Mouse (Mus musculus) testis, adult 2 months (tissue): ENCODE measurements around the gene 1700092M07Rik. TPM values are rescaled to one million over a fixed set of nuclear protein-coding genes. Genes with fewer than 3 reads are reported as not detected.

Source experiments
- H3K27ac ChIP-seq: fragments of 200-500 bp; 2 replicates; pipeline ENCODE4 v1.5.1; 2012; ENCODE audit warnings: low read depth, low read length; ENCODE audit not compliant: control insufficient read depth, insufficient read depth
- H3K27me3 ChIP-seq: fragments of 200-500 bp; 2 replicates; pipeline ENCODE4 v1.6.1; 2012; ENCODE audit warnings: mild to moderate bottlenecking, low read length, moderate library complexity; ENCODE audit not compliant: control insufficient read depth, insufficient read depth
- H3K36me3 ChIP-seq: fragments of 200-500 bp; 2 replicates; pipeline ENCODE4 v1.6.1; 2012; ENCODE audit warnings: mild to moderate bottlenecking, low read length; ENCODE audit not compliant: control insufficient read depth, insufficient read depth
- H3K4me1 ChIP-seq: fragments of 200-500 bp; 2 replicates; pipeline ENCODE4 v1.6.1; 2012; ENCODE audit warnings: low read length; ENCODE audit not compliant: control insufficient read depth, insufficient read depth
- H3K4me3 ChIP-seq: fragments of 200-500 bp; 2 replicates; pipeline ENCODE4 v1.5.1; 2012; ENCODE audit warnings: low read depth, mild to moderate bottlenecking, low read length, moderate library complexity, mixed read lengths; ENCODE audit not compliant: control insufficient read depth
- CTCF ChIP-seq: fragments of 200-500 bp; IDR thresholded peaks from 2 replicates; pipeline ENCODE4 v1.5.1; 2012; ENCODE audit warnings: low read depth, mild to moderate bottlenecking, inconsistent platforms, low read length, moderate library complexity; ENCODE audit not compliant: control insufficient read depth, insufficient read depth, insufficient replicate concordance
- POLR2A ChIP-seq: fragments of 200-500 bp; IDR thresholded peaks from 2 replicates; pipeline ENCODE4 v1.6.1; 2012; ENCODE audit warnings: low read depth, mild to moderate bottlenecking, inconsistent platforms, low read length, moderate library complexity; ENCODE audit not compliant: control insufficient read depth
- polyA plus RNA-seq: library from polyadenylated mRNA; depleted of rRNA; stranded (reverse); fragments of >200 nt; gene quantifications from 2 replicates; pipeline ENCODE4 v1.2.3, GENCODE M21; 2012

Gene 1700092M07Rik
- polyA plus RNA-seq, 1 experiment = 670 TPM

DNA sequence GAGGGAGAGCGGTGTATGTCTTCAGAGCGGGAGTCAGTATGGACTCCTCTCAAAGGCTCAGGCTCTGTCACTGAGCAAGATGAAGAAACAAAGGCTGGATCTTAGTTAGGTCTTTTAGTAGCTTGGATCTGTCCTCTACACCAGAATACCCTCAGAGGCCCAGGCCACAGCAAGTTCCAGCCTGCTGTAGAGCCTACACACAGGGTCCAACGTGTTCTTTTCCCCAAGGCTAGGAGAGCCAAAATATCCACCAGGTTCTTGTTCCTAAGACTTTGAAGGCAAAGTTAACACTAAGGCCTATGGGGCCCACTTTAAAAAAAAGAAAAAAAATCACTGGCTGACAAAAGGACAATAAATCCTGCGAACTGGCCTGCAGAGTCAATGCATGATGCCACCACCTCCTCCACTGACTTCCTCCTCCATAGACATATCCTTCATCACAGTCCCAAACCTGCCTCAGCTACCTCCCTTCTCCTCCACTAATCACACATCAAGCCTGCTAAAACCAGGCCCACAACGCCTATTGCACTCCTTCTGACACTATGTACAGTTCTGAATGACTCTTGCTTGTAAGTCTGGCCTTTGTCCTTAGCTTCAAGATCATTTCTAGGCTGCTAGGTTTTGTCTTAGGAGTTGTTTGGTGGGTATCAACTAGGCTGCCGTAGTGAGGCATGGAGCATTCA, 35.4 kb upstream of the 1700092M07Rik start:
- TF ChIP-seq POLR2A = no peak
- H3K27ac ChIP-seq = no peak overlapping the region; the same call in 1 of the 2 replicates

DNA sequence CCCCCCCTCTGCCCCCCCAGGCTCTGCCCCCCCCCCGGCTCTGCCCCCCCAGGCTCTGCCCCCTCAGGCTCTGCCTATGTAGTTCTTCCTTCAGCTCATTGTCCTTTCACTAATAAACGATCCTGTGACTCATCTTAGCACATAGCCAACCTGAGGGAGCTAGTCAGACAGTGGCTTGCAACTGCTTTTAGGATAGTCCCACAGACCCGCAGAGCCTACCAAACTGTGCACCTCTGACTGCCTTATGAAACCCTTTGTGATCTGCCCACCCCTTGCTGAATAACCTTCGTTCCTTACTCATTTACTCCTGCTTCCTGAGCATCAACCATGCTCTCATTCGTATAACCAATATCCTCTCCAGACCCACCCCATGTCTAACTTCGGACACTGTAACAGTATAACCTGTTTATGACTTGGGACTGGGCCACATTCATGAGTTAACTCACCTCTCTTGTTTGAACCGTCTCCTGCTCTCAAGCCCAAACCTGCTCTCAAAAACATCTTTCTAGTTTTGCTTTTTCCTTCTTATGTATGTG, 34.3 kb upstream of the 1700092M07Rik start:
- H3K4me3 ChIP-seq = no peak overlapping the region
- H3K27ac ChIP-seq = no peak overlapping the region
- TF ChIP-seq POLR2A (no peak), CTCF (no peak)
- peaks cover 3% of the 10 kb centered on the region for H3K36me3 ChIP-seq
- no peaks in the 10 kb centered on the region for H3K27me3 ChIP-seq
- H3K4me1 ChIP-seq = no peaks in the 10 kb centered on the region

More for the DNA sequence above, 35.4 kb upstream of the 1700092M07Rik start:
- Histone ChIP-seq H3K27me3 (no peaks in the 10 kb centered on the region), H3K4me3 (no peak overlapping the region), H3K4me1 (no peaks in the 10 kb centered on the region), H3K36me3 (peaks cover 2% of the 10 kb centered on the region)

DNA sequence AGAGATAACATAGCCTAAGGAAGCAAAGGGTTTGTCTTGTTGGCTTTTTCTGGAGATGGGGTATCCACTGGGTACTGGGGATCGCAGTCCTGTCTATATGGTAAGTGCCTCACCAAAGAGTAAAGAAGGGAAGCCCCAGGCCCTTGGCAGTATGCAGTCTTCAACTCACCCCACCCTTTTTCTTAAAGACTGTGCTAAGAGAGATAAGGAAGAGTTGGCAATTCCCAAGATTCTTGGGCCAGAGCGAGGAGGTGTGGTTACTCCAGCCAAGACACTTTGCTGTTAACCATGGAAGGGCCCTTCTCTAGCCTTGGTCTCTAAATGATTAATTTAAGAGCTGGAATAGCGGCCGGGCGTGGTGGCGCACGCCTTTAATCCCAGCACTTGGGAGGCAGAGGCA, 33.6 kb upstream of the 1700092M07Rik start:
- Histone ChIP-seq H3K4me3 (no peak overlapping the region), H3K27ac (no peak overlapping the region), H3K4me1 (no peaks in the 10 kb centered on the region), H3K27me3 (no peaks in the 10 kb centered on the region), H3K36me3 (peaks cover 3% of the 10 kb centered on the region)
- TF ChIP-seq CTCF = no peak
- no peak for TF ChIP-seq POLR2A

DNA sequence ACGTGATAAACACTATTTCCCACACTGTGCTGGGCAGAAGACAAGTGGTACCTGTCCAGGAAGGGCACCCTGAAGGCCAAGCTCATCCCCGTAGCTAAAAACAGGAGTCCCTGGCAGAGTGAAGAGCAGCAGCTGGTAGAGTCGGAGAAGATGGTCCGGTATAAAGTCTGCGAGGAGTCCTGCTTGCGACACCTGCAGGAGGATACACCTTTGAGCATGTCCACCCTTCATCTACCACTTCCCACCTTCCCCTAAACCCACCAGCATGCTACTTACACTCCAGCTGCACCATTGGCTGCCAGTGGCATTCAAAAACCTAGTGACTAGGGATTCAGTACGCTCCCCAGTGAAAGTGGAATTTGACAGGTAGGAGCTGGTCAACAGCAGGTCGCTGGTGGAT, 31.6 kb upstream of the 1700092M07Rik start:
- peaks cover 3% of the 10 kb centered on the region for H3K36me3 ChIP-seq
- H3K4me3 ChIP-seq = no peak overlapping the region
- no peak overlapping the region for H3K27ac ChIP-seq
- H3K4me1 ChIP-seq = peaks cover 9% of the 10 kb centered on the region
- no peaks in the 10 kb centered on the region for H3K27me3 ChIP-seq
- TF ChIP-seq POLR2A (no peak), CTCF (no peak)

DNA sequence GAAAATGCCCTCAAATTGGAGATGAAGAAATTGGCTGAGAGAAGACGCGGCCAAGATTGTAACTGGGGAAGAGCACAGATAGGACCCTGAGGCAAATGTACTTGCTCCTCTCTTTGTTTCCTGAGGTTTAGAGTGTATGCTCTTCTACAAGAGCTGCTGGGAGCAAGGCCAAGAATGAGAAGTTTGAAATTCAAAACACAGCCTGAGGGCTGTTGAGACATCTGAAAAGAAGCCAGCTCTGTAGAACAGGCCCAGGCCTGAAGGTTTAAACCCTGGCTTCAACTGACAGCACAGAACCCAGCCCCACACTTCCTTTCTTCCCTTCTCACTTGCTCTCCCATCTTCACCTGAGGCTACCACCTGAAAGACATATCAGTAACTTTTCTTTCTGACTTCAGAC, 30.5 kb upstream of the 1700092M07Rik start:
- Histone ChIP-seq H3K27me3 (no peaks in the 10 kb centered on the region), H3K36me3 (peaks cover 3% of the 10 kb centered on the region), H3K4me3 (no peak overlapping the region), H3K27ac (no peak overlapping the region), H3K4me1 (peaks cover 11% of the 10 kb centered on the region)
- no peak for TF ChIP-seq POLR2A
- TF ChIP-seq CTCF = no peak

DNA sequence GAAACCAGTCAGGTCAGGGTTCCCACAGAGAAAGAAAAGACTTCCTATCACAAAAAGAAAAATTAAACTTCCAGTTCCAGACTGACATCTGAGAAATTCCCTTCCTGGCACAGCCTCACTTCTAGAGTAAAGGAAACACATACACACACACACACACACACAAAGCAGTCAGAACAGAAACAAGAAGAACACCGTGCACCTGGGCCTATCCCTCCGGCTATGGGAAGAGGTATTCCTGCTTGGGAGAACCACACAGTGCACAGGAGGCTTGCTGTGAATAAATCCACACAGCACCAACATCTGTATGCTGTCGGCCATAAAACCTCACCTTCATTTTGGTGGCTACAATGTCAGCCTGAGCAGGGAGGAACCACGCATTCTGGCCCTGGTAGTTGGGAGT, 29.0 kb upstream of the 1700092M07Rik start:
- TF ChIP-seq CTCF (no peak), POLR2A (no peak)
- Histone ChIP-seq H3K36me3 (peaks cover 3% of the 10 kb centered on the region), H3K4me3 (no peak overlapping the region), H3K4me1 (peaks cover 11% of the 10 kb centered on the region), H3K27me3 (no peaks in the 10 kb centered on the region), H3K27ac (no peak overlapping the region)

DNA sequence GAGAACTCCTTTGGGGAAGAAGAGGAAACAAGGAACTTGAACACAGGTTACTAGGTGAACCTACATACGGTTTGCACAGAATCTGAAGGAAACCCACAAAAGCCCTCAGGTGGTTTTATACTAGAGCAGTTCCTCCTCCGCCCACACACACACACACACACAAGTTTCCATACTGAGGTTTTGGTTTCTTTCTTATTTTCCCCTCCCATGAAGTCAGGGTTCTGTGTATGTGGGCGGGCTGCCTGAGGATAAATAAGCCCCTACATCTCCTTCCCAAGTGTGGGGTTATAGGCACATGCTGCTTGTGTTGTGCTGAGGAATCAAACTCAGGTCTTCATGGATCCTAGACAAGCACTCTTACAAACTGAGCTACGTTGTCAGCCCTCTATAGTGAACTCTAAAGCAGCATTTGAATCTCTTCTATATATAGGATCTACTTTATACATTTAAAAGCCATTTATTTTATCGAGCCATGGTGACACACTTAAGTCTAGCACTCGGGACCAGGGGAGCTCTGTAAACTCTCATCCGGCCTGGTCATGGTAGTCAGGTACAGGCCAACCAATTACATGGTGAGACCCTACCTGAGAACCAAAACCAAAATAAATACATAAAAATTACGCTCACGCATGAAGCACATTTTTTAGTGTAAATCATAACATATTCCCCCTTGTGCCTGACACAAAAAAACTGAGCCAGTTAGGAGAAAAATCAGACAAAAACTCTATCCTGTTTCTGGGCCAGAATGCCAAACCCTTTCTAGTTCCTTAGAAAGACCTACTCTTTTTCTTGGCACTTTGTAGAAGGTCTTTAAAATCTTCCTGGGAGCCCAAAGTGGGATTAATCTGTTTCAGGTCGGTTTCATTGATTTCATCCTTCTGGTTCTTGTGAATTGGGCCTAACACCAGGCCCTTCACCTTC, 28.3 kb upstream of the 1700092M07Rik start:
- peak overlapping the region; percentile 59 for H3K27ac ChIP-seq
- H3K4me1 ChIP-seq = peaks cover 11% of the 10 kb centered on the region
- TF ChIP-seq POLR2A = no peak
- TF ChIP-seq CTCF = no peak
- no peaks in the 10 kb centered on the region for H3K27me3 ChIP-seq
- peaks cover 3% of the 10 kb centered on the region for H3K36me3 ChIP-seq
- H3K4me3 ChIP-seq = peak overlapping the region; percentile 85
